Mouse (Mus musculus): Measurements from ENCODE around the gene Sez6. TPM values are rescaled to one million over a fixed set of nuclear protein-coding genes. Genes with fewer than 3 reads are reported as not detected.

Gene Sez6
- total and polyA plus RNA-seq, 2 experiments, result not detected

GRCm38 (mm10) chr11:78006446-78006845 is 75.8 kb downstream of the Sez6 start:
- no peak for DNase-seq (ENCODE audit: extremely low read depth, low read depth, low spot score)
- WGBS, result 95% methylated on average over 5 of the region's 5 CpGs
- Histone ChIP-seq H3K27me3 (ENCODE audit: control insufficient read depth, insufficient read depth, low read length) (no peaks in the 10 kb centered on the region), H3K36me3 (ENCODE audit: control insufficient read depth, insufficient read depth, low read length) (peaks cover 49% of the 10 kb centered on the region), H3K4me1 (ENCODE audit: control insufficient read depth, insufficient read depth, low read length) (no peaks in the 10 kb centered on the region), H3K9ac (ENCODE audit: low read depth, low read length) (no peak overlapping the region), H3K4me3 (ENCODE audit: insufficient read depth, low read depth, low read length) (no peak overlapping the region), H3K79me2 (ENCODE audit: control insufficient read depth, insufficient read depth, low read length) (peaks cover 12% of the 10 kb centered on the region; the same call in 1 of the 2 replicates), H3K27ac (replicated peaks; ENCODE audit: insufficient read depth, low read depth, low read length) (no peak overlapping the region)
- TF ChIP-seq POLR2A (IDR thresholded peaks at IDR 0.05; ENCODE audit: extremely low read depth, insufficient read depth, low read length), result no peak
- no peak for TF ChIP-seq CTCF (IDR thresholded peaks at IDR 0.05; ENCODE audit: low read depth, low read length)

GRCm38 (mm10) chr11:78019676-78020075 is 89.1 kb downstream of the Sez6 start:
- H3K9ac ChIP-seq (ENCODE audit: low read depth, low read length), result no peak overlapping the region
- peak; percentile 57 for DNase-seq (ENCODE audit: extremely low read depth, low read depth, low spot score)
- WGBS, result 19% methylated on average over 4 of the region's 4 CpGs
- H3K79me2 ChIP-seq (ENCODE audit: control insufficient read depth, insufficient read depth, low read length), result no peaks in the 10 kb centered on the region
- H3K36me3 ChIP-seq (ENCODE audit: control insufficient read depth, insufficient read depth, low read length), result peaks cover 70% of the 10 kb centered on the region
- no peaks in the 10 kb centered on the region for H3K27me3 ChIP-seq (ENCODE audit: control insufficient read depth, insufficient read depth, low read length)
- no peak overlapping the region for H3K27ac ChIP-seq (replicated peaks; ENCODE audit: insufficient read depth, low read depth, low read length)
- H3K4me1 ChIP-seq (ENCODE audit: control insufficient read depth, insufficient read depth, low read length), result no peaks in the 10 kb centered on the region
- H3K4me3 ChIP-seq (ENCODE audit: insufficient read depth, low read depth, low read length), result no peak overlapping the region
- peak; percentile 71 for TF ChIP-seq CTCF (IDR thresholded peaks at IDR 0.05; ENCODE audit: low read depth, low read length)
- TF ChIP-seq POLR2A (IDR thresholded peaks at IDR 0.05; ENCODE audit: extremely low read depth, insufficient read depth, low read length), result no peak

GRCm38 (mm10) chr11:78023607-78024006 is 93.0 kb downstream of the Sez6 start:
- H3K27me3 ChIP-seq (ENCODE audit: control insufficient read depth, insufficient read depth, low read length), result no peaks in the 10 kb centered on the region
- no peak for DNase-seq (ENCODE audit: extremely low read depth, low read depth, low spot score)
- no peak overlapping the region for H3K4me3 ChIP-seq (ENCODE audit: insufficient read depth, low read depth, low read length)
- no peaks in the 10 kb centered on the region for H3K4me1 ChIP-seq (ENCODE audit: control insufficient read depth, insufficient read depth, low read length)
- H3K79me2 ChIP-seq (ENCODE audit: control insufficient read depth, insufficient read depth, low read length), result no peaks in the 10 kb centered on the region
- H3K9ac ChIP-seq (ENCODE audit: low read depth, low read length), result no peak overlapping the region
- 82% methylated on average over 8 of the region's 8 CpGs for WGBS
- peaks cover 62% of the 10 kb centered on the region for H3K36me3 ChIP-seq (ENCODE audit: control insufficient read depth, insufficient read depth, low read length)
- TF ChIP-seq CTCF (IDR thresholded peaks at IDR 0.05; ENCODE audit: low read depth, low read length) (peak; percentile 50), POLR2A (IDR thresholded peaks at IDR 0.05; ENCODE audit: extremely low read depth, insufficient read depth, low read length) (no peak)
- H3K27ac ChIP-seq (replicated peaks; ENCODE audit: insufficient read depth, low read depth, low read length), result no peak overlapping the region

Other genes starting within 250 kb of the Sez6 start
- gene Nufip2, start 244.6 kb upstream of the Sez6 start, total RNA-seq (2014; rRNA removed), result 21.7 and 25.0 TPM in 2 replicates
- gene Nufip2, start 244.6 kb upstream of the Sez6 start, polyA plus RNA-seq (2012; rRNA removed), result 5.4 and 8.3 TPM in 2 replicates
- gene Cryba1, start 205.5 kb upstream of the Sez6 start, total RNA-seq (2014; rRNA removed), result not detected in 2 replicates
- not detected in 2 replicates for gene Cryba1, start 205.5 kb upstream of the Sez6 start, polyA plus RNA-seq (2012; rRNA removed)
- gene Myo18a, start 167.6 kb upstream of the Sez6 start, total RNA-seq (2014; rRNA removed), result 28.6 and 33.7 TPM in 2 replicates
- gene Myo18a, start 167.6 kb upstream of the Sez6 start, polyA plus RNA-seq (2012; rRNA removed), result 33.8 and 42.0 TPM in 2 replicates
- gene Gm10277, start 143.1 kb upstream of the Sez6 start, total RNA-seq (2014; rRNA removed), result not detected in 2 replicates
- gene Gm10277, start 143.1 kb upstream of the Sez6 start, polyA plus RNA-seq (2012; rRNA removed), result not detected in 2 replicates
- gene Pipox, start 36.7 kb upstream of the Sez6 start, total RNA-seq (2014; rRNA removed), result 238 and 251 TPM in 2 replicates
- gene Pipox, start 36.7 kb upstream of the Sez6 start, polyA plus RNA-seq (2012; rRNA removed), result 219 and 222 TPM in 2 replicates
- gene Phf12, start 52.0 kb downstream of the Sez6 start, total RNA-seq (2014; rRNA removed), result 3.6 and 7.5 TPM in 2 replicates
- gene Phf12, start 52.0 kb downstream of the Sez6 start, polyA plus RNA-seq (2012; rRNA removed), result 18.6 and 24.9 TPM in 2 replicates
- gene Dhrs13, start 101.5 kb downstream of the Sez6 start, total RNA-seq (2014; rRNA removed), result 4.3 and 6.0 TPM in 2 replicates
- gene Dhrs13, start 101.5 kb downstream of the Sez6 start, polyA plus RNA-seq (2012; rRNA removed), result 5.4 and 6.0 TPM in 2 replicates
- gene Flot2, start 107.1 kb downstream of the Sez6 start, total RNA-seq (2014; rRNA removed), result 19.1 and 23.0 TPM in 2 replicates
- gene Flot2, start 107.1 kb downstream of the Sez6 start, polyA plus RNA-seq (2012; rRNA removed), result 66.5 and 70.7 TPM in 2 replicates
- gene Eral1, start 149.6 kb downstream of the Sez6 start, total RNA-seq (2014; rRNA removed), result 16.4 and 18.2 TPM in 2 replicates
- gene Eral1, start 149.6 kb downstream of the Sez6 start, polyA plus RNA-seq (2012; rRNA removed), result 25.2 and 27.2 TPM in 2 replicates
- gene Fam222b, start 163.9 kb downstream of the Sez6 start, total RNA-seq (2014; rRNA removed), result 2.5 and 3.4 TPM in 2 replicates
- 12.5 and 13.6 TPM in 2 replicates for gene Fam222b, start 163.9 kb downstream of the Sez6 start, polyA plus RNA-seq (2012; rRNA removed)
- 8.8 and 11.1 TPM in 2 replicates for gene Traf4, start 234.8 kb downstream of the Sez6 start, total RNA-seq (2014; rRNA removed)
- gene Traf4, start 234.8 kb downstream of the Sez6 start, polyA plus RNA-seq (2012; rRNA removed), result 69.0 and 73.5 TPM in 2 replicates
- 4.1 and 5.2 TPM in 2 replicates for gene Nek8, start 245.9 kb downstream of the Sez6 start, total RNA-seq (2014; rRNA removed)
- gene Nek8, start 245.9 kb downstream of the Sez6 start, polyA plus RNA-seq (2012; rRNA removed), result 5.2 and 7.2 TPM in 2 replicates
- 44.8 and 50.7 TPM in 2 replicates for gene Tlcd1, start 245.9 kb downstream of the Sez6 start, total RNA-seq (2014; rRNA removed)
- 46.6 and 61.5 TPM in 2 replicates for gene Tlcd1, start 245.9 kb downstream of the Sez6 start, polyA plus RNA-seq (2012; rRNA removed)

All from liver, adult 2 months (tissue).